Mouse (Mus musculus) right cerebral cortex, postnatal 10 days (tissue): ENCODE data around the gene Exosc2.

Experiments used
- DNase-seq, 2 experiments: peaks; one replicate each; pipeline ENCODE4 v3.0.0; 2021; ENCODE audit warnings: low spot score in 2 of 2

Gene Exosc2

DNA sequence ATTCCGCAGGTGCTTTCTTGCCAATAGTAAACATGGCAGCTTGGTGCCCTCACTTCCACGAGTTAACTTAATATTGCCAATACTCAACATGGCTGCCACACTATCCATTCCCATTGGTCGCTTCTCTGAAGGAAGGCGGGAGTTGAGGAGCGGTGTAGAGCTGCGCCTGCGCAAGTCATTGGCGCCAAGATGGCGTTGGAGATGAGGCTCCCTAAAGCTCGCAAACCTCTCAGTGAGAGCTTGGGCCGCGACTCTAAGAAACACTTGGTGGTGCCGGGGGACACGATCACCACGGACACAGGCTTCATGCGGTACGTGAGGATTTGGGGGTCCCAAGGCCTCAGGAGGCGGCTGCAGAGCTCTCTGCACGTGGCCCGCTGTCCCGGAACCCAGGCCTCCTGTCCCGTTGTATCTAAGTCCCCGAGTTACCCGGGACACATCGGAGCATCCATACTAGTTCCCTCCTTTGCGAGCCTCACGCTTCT, at the start of gene Exosc2:
TSS of gene Exosc2 (plus strand) at position 165 of the 485 bp plus-strand sequence.
- DNase-seq: peak; percentile 95 to 97

GRCm38 (mm10) chr2:31633531-31633930, 37.0 kb upstream of the Exosc2 start:
- DNase-seq: no peak

DNA sequence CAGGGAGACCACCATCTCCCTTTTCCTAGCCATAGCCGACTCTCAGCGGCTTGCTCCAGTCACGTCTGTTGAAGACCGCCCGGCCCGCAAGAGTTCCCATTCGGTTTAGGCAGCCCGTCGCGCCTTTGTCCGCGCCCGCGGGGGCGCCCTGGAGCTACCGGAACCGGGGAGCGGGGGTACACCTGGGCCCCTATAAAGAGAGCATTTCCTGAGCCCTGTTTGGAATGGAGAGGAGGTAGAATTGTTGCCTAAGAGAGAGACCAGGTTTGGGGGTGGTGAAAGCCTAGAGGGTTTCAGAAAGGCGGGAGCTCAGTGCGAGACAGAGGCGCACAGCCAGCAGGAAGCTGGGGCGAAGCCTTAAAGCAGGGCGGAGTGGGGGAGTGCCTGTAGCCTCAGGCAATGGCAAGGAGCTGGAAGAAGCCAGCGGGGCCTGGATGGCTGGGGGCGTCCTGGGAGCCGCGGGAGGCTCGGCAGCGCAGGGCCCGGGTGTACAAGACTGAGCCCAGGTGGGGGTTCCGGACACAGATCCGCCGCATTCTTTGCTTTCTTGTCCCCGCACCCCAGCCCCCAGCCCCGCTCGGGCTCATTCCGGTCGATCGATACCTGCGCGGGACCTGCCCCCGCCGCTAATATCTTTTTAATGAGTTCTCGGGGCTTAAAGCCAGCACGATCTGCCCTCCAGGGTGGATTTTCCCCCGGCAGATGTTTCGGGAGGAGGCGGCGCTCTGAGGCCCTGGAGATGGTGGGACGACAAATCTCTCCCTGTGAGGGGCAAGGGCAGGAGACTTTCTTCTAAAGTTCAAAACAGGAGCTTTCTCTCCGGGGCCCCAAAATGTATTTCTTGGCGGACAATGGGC, 35.0 kb upstream of the Exosc2 start:
- no peak for DNase-seq

- no peak for DNase-seq
These were observed 34.3 kb upstream of the Exosc2 start for GRCm38 (mm10) chr2:31636138-31636741.

GRCm38 (mm10) chr2:31636742-31637141, 33.8 kb upstream of the Exosc2 start:
- DNase-seq: no peak

- DNase-seq: no peak
These were observed 33.2 kb upstream of the Exosc2 start for GRCm38 (mm10) chr2:31637311-31637710.

GRCm38 (mm10) chr2:31637807-31638206, 32.7 kb upstream of the Exosc2 start:
- DNase-seq: peak in 1 of 2 experiments; percentile 49

DNA sequence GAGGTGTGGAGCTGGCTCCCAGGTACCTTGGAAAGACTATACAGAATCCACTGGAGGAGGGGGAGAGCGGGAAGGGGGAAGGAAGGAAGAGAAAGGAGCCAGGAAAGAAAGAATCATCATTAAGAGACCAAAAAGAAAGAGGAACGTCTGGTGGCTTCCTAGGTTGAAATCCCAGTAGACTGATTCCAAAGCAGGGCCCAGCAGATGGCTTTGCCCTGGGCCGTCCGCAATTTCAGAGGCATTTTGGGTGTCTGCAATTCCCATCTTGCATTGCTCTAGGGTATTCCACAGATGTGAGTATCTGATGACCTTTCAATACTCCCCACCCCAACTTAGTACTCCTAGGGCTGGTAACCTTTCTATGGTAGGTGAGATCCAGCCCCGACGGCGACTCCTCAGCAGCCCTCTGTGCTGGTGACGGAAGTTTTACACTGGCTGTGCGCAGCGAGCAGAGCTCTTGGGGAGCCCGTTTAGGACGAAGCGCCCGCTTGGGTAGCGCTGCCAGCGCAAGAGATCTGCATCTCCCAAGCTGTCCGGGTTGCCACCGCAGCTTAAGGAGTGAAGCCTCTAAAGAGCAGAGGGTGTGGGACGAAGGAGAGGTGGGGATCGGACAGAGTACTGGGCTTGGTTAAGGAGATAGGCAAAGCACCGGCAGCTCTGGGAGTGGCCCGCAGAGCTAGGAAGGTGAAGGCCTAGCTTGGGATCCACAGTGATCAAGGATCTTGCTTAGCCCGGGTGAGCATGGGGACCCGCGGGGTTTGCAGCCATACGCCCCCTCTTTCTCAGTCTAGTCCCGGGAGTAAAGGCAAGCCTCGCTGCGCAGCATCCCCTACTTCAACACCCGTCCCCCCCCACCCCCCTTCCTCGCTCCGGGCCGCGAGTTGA, 31.7 kb upstream of the Exosc2 start:
- peak in 1 of 2 experiments; percentile 17 for DNase-seq

DNA sequence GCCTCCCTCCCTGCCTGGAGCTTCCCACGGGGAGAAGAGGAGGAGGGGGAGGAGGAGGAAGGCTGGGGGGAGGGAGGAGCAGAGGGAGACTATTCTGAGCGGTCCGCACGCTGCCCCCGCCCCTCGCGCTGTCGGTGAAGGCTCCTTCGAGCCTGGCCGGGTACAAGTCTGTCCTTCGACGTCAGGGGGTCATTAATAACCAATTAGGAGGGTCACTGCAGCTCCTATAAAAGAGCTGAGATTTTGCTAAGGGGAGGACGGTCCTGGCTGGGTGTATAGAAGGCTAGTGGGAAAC, 31.1 kb upstream of the Exosc2 start:
- peak in 1 of 2 experiments; percentile 16 for DNase-seq

DNA sequence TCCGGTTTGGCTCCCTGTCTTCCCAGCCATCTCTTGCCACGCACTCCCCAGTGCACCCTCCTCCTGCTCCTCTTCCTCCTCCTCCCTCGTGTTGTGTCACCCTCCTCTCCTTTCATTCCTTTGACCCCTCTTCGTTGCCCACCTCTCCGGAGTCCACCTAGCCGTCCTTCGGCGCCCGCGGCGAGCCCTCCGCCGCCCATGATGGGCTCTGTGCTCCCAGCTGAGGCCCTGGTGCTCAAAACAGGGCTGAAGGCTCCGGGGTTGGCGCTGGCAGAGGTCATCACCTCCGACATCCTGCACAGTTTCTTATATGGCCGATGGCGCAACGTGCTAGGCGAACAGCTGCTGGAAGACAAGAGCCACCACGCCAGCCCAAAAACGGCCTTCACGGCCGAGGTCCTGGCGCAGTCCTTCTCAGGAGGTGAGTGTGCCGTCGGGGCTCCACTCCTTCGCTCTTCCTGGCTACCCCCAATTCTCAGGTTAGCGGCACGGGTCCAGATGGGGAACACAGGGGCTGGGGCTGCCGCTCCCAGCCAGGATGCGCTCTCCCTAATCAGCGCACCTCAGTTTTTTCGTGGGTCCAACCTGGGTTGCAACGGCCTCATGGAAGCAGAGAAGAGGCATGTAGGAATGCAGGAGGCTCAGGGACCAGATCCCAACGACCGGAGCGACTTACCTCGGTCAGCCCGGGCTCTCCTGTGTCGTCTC, 30.5 kb upstream of the Exosc2 start, which contains the start of gene Prdm12:
TSS of gene Prdm12 (plus strand) at position 137 of the 708 bp plus-strand sequence.
- DNase-seq: no peak

DNA sequence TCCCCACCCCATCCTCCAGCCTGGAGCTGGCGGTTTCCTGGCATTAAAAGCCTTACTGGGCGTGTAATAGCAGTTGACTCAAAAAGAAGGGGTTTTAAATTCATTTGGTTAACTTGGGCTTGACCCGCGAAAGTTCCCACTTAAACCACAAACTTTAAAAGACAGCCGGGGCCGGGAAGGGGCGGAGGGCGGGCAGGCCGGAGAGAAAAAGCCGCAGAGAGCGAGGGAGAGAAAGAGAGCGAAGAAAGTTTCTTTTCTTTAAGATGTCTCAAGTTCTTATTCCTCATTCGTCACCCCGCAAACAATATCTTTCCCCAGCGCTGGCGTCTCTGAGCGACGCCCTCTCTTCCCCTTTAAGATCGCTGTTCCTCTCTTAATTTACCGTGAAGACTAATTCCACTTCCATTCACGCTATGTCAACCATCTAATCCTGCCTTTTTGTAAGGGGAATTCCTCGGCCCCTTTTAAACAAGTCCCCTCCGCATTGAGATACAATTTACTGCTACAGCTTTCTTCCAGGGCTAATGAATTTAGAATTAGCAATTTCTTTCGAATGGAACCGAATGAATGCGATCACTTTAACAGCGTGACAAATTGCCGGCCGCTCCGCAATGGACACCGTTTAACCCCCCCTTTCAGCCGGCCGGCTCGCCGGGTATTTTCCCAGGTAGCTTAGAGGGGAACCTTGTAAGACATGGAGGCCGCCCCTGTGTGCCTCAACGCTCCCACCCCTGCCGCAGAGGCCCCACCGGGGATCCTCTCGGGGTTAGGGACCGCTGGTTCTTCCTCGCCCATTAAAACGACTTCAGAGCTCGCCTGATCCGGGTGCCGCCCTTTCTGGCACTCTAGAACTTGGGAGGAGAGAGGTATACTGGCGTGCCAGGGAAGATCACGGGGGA, 29.7 kb upstream of the Exosc2 start:
- no peak for DNase-seq

- DNase-seq: no peak
These were observed 29.0 kb upstream of the Exosc2 start for GRCm38 (mm10) chr2:31641508-31641830.

DNA sequence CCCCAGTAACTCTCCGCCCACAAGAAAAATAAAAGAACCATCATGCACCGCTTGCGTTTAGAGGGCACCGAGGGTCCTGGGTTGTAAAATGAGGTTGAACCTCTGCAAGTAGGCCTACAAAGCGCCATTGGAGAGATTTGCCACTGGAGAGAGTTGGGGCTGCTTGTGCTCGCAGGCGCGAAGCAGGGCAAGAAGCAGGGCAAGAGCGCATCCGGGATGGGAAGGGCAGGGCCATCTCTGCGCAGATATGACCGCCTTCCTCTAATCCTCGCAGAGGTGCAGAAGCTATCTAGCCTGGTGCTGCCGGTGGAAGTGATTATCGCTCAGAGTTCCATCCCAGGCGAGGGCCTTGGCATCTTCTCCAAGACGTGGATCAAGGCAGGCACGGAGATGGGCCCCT, 28.6 kb upstream of the Exosc2 start:
- DNase-seq: no peak

DNA sequence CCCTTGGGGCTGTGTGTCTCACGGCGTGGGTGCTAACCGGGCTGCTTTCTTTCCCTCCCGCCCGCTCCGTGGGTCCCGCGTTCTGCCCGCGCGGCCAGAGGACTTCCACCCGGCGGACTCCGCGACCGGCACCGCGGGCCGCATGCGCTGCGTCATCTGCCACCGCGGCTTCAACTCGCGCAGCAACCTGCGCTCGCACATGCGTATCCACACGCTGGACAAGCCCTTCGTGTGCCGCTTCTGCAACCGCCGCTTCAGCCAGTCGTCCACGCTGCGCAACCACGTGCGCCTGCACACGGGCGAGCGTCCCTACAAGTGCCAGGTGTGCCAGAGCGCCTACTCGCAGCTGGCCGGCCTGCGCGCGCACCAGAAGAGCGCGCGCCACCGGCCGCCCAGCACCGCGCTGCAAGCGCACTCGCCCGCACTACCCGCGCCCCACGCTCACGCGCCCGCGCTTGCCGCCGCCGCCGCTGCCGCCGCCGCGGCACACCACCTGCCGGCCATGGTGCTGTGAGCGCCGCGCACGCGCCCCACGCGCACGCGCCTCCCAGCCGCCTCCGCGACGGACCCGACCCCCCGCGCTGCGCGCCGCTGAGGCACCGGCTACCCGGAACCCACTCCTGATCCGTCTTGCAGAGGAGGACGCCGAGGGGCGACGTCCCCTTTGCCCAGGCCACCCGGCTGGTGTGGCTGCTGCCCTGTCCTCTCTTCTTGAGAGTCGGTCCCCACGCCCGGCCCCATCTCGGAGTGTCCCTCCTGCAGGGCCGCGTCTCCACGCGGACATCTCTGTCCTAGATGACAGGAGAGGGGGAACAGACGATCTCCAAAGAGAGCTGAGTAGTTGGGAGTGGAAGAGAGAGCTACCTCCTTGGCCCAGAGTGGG, 16.3 kb upstream of the Exosc2 start:
- DNase-seq: peak; percentile 83 to 87

GRCm38 (mm10) chr2:31654854-31655559, 15.5 kb upstream of the Exosc2 start:
- peak; percentile 70 to 82 for DNase-seq

DNA sequence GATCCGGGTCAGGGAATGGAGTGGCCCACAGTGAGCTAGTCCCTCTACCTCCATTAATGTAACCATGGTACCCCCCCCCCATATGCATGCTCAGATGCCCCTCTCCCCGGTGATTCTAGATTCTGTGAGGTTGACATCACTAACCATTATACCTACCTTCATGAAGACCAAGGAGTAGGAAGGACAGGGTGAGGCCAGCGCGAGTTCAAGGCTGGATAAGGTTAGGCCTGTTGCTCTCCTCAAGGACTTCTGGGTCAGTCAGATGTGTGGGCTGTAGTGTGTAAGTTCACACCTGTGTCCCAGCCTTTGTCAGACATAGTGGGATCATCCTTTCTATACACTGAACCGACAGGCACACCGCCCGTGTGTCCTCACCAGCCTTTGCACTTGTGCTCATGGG, 14.1 kb upstream of the Exosc2 start:
- DNase-seq: no peak

DNA sequence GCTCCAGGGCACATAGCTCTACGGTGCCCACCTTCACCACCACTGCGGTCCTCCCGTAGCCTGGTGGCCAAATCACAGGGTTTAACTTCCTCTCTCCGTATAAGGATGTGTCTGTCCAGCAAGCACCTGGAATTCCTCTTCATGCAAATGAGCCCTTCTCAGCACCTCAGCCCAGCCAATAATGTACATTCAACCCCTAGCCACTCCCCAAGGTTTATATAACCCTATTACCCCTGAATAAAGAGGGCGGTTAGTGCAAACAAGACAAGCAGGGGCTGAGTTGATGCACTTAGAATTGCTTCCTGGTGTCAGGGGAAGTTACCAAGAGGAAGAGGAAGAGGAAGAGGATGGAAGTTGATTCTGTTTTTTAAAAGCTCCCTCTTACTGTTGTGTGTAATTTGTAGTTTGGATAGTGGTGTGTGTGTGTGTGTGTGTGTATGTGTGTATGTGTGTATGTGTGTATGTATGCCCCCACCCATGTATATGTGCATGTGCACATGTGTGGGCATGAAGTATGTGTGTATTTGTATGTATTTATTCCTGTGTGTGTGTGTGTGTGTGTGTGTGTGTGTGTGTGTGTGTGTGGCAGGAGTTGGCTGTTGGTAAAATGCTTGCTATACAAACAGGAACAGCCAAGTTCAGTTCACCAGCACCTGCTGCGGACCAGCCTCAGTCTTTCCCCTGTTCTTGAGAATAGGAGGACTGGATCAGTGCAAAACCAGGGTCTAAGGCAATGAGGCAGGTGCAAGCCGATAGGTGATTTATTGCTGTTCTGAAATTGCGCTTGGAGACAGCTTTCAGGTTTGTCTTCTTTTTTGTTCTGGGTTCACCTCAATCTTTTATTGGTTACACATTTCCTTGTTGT, 7.3 kb upstream of the Exosc2 start:
- DNase-seq: no peak

GRCm38 (mm10) chr2:31663804-31664180, 6.7 kb upstream of the Exosc2 start:
- no peak for DNase-seq
